Mouse (Mus musculus) heart, adult 2 months (tissue): ENCODE measurements around the gene Gipc1. TPM values are rescaled to one million over a fixed set of nuclear protein-coding genes. Genes with fewer than 3 reads are reported as not detected.

Source experiments
- DNase-seq, 2 experiments: peaks; one replicate each; pipeline ENCODE4 v3.0.0; 2021
- H3K27ac ChIP-seq: fragments of 200-600 bp; 2 replicates; pipeline ENCODE4 v1.8.1; 2022
- H3K27me3 ChIP-seq: fragments of 200-500 bp; 2 replicates; pipeline ENCODE4 v1.6.1; 2012; ENCODE audit warnings: mild to moderate bottlenecking, low read length, inconsistent platforms, mixed read lengths; ENCODE audit not compliant: control insufficient read depth, insufficient read depth
- H3K36me3 ChIP-seq: fragments of 200-500 bp; 2 replicates; pipeline ENCODE4 v1.6.1; 2012; ENCODE audit warnings: low read length, inconsistent platforms; ENCODE audit not compliant: control insufficient read depth, insufficient read depth
- H3K4me1 ChIP-seq: fragments of 200-500 bp; 2 replicates; pipeline ENCODE4 v1.6.1; 2011; ENCODE audit warnings: low read length; ENCODE audit not compliant: control insufficient read depth, insufficient read depth
- H3K4me3 ChIP-seq: fragments of 200-600 bp; 2 replicates; pipeline ENCODE4 v1.8.1; 2022
- H3K79me2 ChIP-seq: fragments of 200-500 bp; replicated peaks from 2 replicates; pipeline ENCODE4 v1.6.1; 2012; ENCODE audit warnings: mild to moderate bottlenecking, inconsistent platforms, low read length, moderate library complexity, mixed read lengths; ENCODE audit not compliant: control insufficient read depth, insufficient read depth
- H3K9ac ChIP-seq: fragments of 200-500 bp; 2 replicates; pipeline ENCODE4 v1.6.1; 2012; ENCODE audit warnings: low read depth, mild to moderate bottlenecking, control low read depth, inconsistent platforms, low read length, mixed read lengths
- CTCF ChIP-seq: fragments of 200-600 bp; IDR thresholded peaks from 2 replicates; pipeline ENCODE4 v1.8.1; 2022; ENCODE audit warnings: antibody characterized with exemption, mild to moderate bottlenecking, moderate library complexity
- EP300 ChIP-seq: fragments of 200-500 bp; IDR thresholded peaks from 2 replicates; pipeline ENCODE4 v1.6.1; 2011; ENCODE audit warnings: low read depth, low read length, control low read depth; ENCODE audit not compliant: insufficient read depth
- POLR2A ChIP-seq: fragments of 200-500 bp; IDR thresholded peaks from 2 replicates; pipeline ENCODE4 v1.6.1; 2011; ENCODE audit warnings: mild to moderate bottlenecking, low read depth, low read length, control low read depth; ENCODE audit not compliant: insufficient read depth
- WGBS: fragments of 180-500 bp; shearing (Covaris S2); methylation state at CpG from one replicate; pipeline ENCODE4 v1.1.7; 2018; 5-methylcytosine and 5-hydroxymethylcytosine counted together
- intact Hi-C: fragments of 180-260 bp; cut with DNase I; formaldehyde crosslinking; loops from one replicate; pipeline ENCODE4 v1.15.1; 2025
- polyA plus RNA-seq: library from polyadenylated mRNA; depleted of rRNA; stranded (reverse); fragments of >200 nt; gene quantifications from 2 replicates; pipeline ENCODE4 v1.2.3, GENCODE M21; 2012
- total RNA-seq, 2 experiments: library from RNA; stranded (reverse); gene quantifications; 2 replicates each; pipeline ENCODE4 v1.2.3; 2021

Gene Gipc1
- total and polyA plus RNA-seq, 3 experiments: 23.8 to 27.7 (median 25.6) TPM

DNA sequence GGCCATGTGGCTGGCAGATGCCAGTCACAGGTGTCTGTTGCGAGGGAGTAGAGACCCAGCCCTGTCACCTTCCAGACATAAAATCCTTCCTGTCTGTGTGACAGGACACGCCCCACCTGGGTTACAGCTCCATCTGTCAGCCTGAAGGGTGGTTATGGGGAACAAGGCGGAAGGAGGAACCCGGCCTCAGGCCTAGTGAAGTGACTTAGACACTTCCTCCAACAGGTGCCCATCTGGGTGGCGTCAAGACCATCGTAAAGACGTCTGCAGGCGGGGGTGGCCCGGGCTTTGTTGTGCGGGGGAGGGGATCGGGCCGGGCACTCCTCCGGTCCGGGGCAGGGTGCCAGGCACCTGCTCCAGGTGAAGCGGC is 45.8 kb downstream of the Gipc1 start:
- Histone ChIP-seq H3K4me1 (peaks cover 24% of the 10 kb centered on the region), H3K27me3 (no peaks in the 10 kb centered on the region), H3K79me2 (peaks cover 2% of the 10 kb centered on the region; the same call in 1 of the 2 replicates), H3K27ac (peak overlapping the region; percentile 98), H3K36me3 (0 out of 2 replicates have a peak, but pooled peaks cover under 1% of the 10 kb centered on the region), H3K9ac (peak overlapping the region; percentile 94), H3K4me3 (peak overlapping the region; percentile 100)
- no peak for TF ChIP-seq CTCF
- no peak for TF ChIP-seq POLR2A
- no peak for TF ChIP-seq EP300
- 2% methylated on average over 15 of the region's 15 CpGs for WGBS
- intact Hi-C loops: loop anchor here (5.0 kb wide), 1 partner anchor 36 kb away; no protein-coding TSS in a partner anchor
- DNase-seq: peak in 1 of 2 experiments; percentile 69

DNA sequence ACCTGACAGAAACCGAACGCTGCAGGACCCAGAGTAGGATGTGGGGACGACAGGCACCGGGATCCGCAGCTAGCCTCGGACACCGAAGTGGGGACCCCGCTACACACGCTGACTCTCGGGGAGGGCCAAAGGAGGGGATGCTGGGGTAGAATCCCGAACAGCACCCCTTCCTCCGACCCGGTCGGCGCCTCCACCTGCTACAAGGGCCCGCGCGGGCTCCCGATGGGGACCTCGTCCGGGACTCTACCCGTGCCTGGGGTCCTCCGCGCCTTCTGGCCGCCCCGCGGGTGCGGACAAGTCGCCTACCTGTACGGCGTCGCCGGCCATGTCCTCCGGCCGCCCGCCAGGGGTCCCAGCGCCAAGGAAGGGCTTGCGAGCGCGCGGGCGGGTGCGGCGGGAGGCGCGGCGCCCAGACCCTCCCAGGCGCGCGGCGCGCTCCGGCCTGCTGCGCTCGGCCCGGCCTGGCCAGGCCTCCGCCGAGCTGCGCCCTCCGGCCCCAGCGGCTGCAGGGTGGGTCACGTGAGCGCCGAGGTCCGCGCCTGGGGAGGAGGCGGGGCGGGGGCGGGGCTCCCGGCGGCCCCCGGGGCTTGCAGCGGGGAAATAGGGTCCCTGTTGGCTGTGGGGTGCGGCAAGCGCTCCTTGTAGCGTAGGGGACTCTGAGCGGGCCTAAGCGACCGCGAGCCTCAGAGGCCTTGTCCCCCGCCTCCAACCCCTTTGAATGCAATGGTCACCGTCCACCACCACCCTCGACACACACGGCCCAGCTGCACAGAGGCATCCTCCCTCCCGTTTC is 46.4 kb downstream of the Gipc1 start, which contains the start of gene Pkn1:
Gene Pkn1, minus strand, starts transcription at position 519 of the 793 bp plus-strand sequence.
- Histone ChIP-seq H3K9ac (peak within 1 kb of the TSS; percentile 94), H3K4me1 (peaks cover 20% of the 10 kb centered on the region), H3K27ac (peak within 1 kb of the TSS; percentile 98), H3K36me3 (no peaks in the 10 kb centered on the region), H3K79me2 (peaks cover 2% of the 10 kb centered on the region; the same call in 1 of the 2 replicates), H3K27me3 (no peaks in the 10 kb centered on the region), H3K4me3 (peak within 1 kb of the TSS; percentile 100)
- under 1% methylated on average over 79 of the region's 85 CpGs for WGBS
- DNase-seq: peak; percentile 86 to 91
- TF ChIP-seq EP300 (no peak), CTCF (peak; percentile 30), POLR2A (peak; percentile 75)
- intact Hi-C loops: loop anchor here (1.0 to 5.0 kb wide), 2 partner anchors 15 to 37 kb away; no protein-coding TSS in a partner anchor

DNA sequence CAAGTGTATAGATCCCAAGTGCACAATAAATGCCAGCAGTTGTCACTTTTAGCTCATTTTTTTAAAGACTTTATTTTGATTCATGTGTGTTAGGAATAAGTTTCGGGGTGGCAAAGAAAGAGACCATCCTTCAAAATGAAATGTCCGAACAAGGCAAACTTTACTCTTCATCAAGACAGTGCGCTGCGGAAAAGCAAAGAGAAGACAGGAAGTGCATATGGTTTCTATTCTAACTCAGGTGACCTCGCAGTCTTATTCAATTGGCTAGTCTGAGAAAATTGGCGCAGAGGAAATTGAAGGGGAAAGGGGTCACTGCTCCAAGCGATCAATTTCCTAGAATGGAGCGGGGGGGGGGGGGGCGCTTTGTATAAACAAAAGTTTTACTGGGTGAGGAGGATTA is 47.1 kb downstream of the Gipc1 start:
- Histone ChIP-seq H3K79me2 (peaks cover 2% of the 10 kb centered on the region; the same call in 1 of the 2 replicates), H3K27ac (peak overlapping the region; percentile 98), H3K36me3 (no peaks in the 10 kb centered on the region), H3K4me3 (peak overlapping the region; percentile 100), H3K4me1 (peaks cover 16% of the 10 kb centered on the region), H3K9ac (peak overlapping the region; percentile 87), H3K27me3 (no peaks in the 10 kb centered on the region)
- TF ChIP-seq POLR2A: no peak
- TF ChIP-seq CTCF: no peak
- intact Hi-C loops: loop anchor here (1.0 to 5.0 kb wide), 2 partner anchors 15 to 37 kb away; no protein-coding TSS in a partner anchor
- no peak for DNase-seq
- 29% methylated on average over 9 of the region's 9 CpGs for WGBS

DNA sequence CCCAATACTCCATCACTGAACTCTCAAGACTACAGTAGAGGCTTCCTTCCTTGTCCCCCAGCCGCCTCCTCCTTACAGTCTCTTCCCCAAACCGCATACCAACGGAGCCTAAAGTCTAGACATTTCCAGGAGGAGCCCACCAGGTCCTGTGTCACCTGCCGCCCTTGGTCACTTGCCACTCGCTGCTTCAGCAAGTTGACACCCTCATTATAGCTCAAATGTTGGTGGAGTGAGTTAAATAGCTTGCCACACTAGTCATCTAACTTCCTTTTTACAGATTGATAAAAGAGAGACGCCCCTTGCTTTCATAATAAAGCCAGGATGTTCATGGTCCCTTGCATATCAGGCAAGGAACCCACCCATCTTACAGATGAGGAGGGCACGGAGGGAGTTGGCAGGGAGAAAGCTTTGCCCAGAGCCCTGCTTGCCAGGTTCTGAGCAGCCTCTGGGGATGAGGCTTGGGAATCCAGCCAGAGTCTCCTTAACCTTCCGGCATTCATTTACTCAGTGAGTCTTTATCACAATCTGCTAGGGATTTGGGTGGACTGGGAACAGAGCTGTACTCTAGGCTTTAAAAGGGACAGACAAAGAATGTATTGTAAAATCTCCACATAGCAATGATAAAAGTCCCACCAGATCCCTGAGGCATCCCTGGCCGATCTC is 48.1 kb downstream of the Gipc1 start:
- WGBS: 40% methylated on average over 9 of the region's 9 CpGs
- H3K79me2 ChIP-seq: peaks cover 2% of the 10 kb centered on the region; the same call in 1 of the 2 replicates
- H3K27me3 ChIP-seq: no peaks in the 10 kb centered on the region
- no peaks in the 10 kb centered on the region for H3K36me3 ChIP-seq
- intact Hi-C loops: loop anchor here (2.0 kb wide), 1 partner anchor 36 kb away; no protein-coding TSS in a partner anchor
- H3K27ac ChIP-seq: no peak overlapping the region; the same call in 1 of the 2 replicates
- no peak overlapping the region for H3K9ac ChIP-seq
- TF ChIP-seq CTCF: no peak
- TF ChIP-seq POLR2A: no peak
- TF ChIP-seq EP300: no peak
- DNase-seq: no peak
- H3K4me1 ChIP-seq: peaks cover 10% of the 10 kb centered on the region
- no peak overlapping the region for H3K4me3 ChIP-seq

DNA sequence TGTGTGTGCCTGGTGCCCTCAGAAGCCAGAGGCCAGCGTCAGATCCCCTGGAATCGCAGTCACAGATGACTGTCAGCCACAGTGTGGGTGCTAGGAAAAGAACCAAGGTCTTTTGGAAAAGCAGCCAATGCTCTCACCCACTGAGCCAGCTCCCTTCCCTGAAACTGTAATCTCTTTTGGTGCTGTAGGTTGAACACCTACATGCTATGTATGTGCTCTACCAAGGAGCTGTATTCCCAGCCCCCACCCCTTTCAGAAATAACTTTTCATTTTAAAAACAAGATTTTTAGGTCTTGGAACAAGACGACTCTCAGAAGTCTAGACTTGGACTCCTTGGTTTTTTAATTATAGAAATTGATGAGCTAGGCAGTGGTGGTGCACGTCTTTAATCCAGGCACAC is 50.9 kb downstream of the Gipc1 start:
- Histone ChIP-seq H3K36me3 (no peaks in the 10 kb centered on the region), H3K27ac (no peak overlapping the region), H3K4me3 (no peak overlapping the region), H3K27me3 (no peaks in the 10 kb centered on the region), H3K9ac (no peak overlapping the region), H3K79me2 (no peaks in the 10 kb centered on the region), H3K4me1 (no peaks in the 10 kb centered on the region)
- DNase-seq: no peak
- intact Hi-C loops: no loop called here
- no peak for TF ChIP-seq CTCF
- no peak for TF ChIP-seq EP300
- no peak for TF ChIP-seq POLR2A
- 84% methylated on average over 4 of the region's 4 CpGs for WGBS
